Mouse (Mus musculus) activated CD4-positive, CD25-positive, alpha-beta regulatory T cell, adult 4 months (primary cell): Measurements from ENCODE around the gene Gdf7. TPM values are rescaled to one million over a fixed set of nuclear protein-coding genes. Genes with fewer than 3 reads are reported as not detected.

Experiments used
- ATAC-seq: one replicate; pipeline ENCODE4 v1.8.0; 2017
- polyA plus RNA-seq, 2 experiments: library from polyadenylated mRNA; unstranded; fragments of 100-300 nt; shearing (Covaris generic); gene quantifications; one replicate each; pipeline ENCODE4 v1.2.1; 2017

Gene Gdf7
- polyA plus RNA-seq, 2 experiments from 2014 or later: not detected

GRCm38 (mm10) chr12:8296154-8296553 lies 5.6 kb downstream of the Gdf7 start:
- no peak for ATAC-seq

GRCm38 (mm10) chr12:8295307-8295913 lies 6.3 kb downstream of the Gdf7 start:
- no peak for ATAC-seq

GRCm38 (mm10) chr12:8291157-8291853 lies 10.4 kb downstream of the Gdf7 start:
- ATAC-seq: no peak

GRCm38 (mm10) chr12:8289499-8289898 lies 12.3 kb downstream of the Gdf7 start:
- ATAC-seq: no peak

- no peak for ATAC-seq
Measured at GRCm38 (mm10) chr12:8289099-8289498, 12.7 kb downstream of the Gdf7 start.

GRCm38 (mm10) chr12:8287970-8288369 lies 13.8 kb downstream of the Gdf7 start:
- no peak for ATAC-seq

GRCm38 (mm10) chr12:8281225-8282017 lies 20.3 kb downstream of the Gdf7 start:
- no peak for ATAC-seq

GRCm38 (mm10) chr12:8275424-8275823 lies 26.3 kb downstream of the Gdf7 start:
- ATAC-seq: no peak

GRCm38 (mm10) chr12:8273471-8274171 lies 28.1 kb downstream of the Gdf7 start:
- no peak for ATAC-seq

GRCm38 (mm10) chr12:8271405-8271804 lies 30.3 kb downstream of the Gdf7 start:
- ATAC-seq: no peak

- no peak for ATAC-seq
Measured at GRCm38 (mm10) chr12:8269627-8270026, 32.1 kb downstream of the Gdf7 start.

- no peak for ATAC-seq
Measured at GRCm38 (mm10) chr12:8266311-8266710, 35.4 kb downstream of the Gdf7 start.

GRCm38 (mm10) chr12:8260297-8260696 lies 41.5 kb downstream of the Gdf7 start:
- no peak for ATAC-seq

Other genes with a start within 250 kb of the Gdf7 start
- gene Ldah, start 93.8 kb downstream of the Gdf7 start, polyA plus RNA-seq: 100 to 1,000 TPM; 103 to 110 TPM
- 1 to 10 TPM; 3.3 TPM for gene Hs1bp3, start 11.5 kb upstream of the Gdf7 start, polyA plus RNA-seq
- under 1 TPM; 0.59 to 0.83 TPM for gene Rhob, start 198.1 kb upstream of the Gdf7 start, polyA plus RNA-seq